Mouse (Mus musculus): ENCODE data around the gene Raver2. TPM values are rescaled to one million over a fixed set of nuclear protein-coding genes. Genes with fewer than 3 reads are reported as not detected.

Raver2 gene
- total RNA-seq, 1 experiment = 8.8 TPM

- no peak for TF ChIP-seq HCFC1 (IDR thresholded peaks at IDR 0.05; ENCODE audit: borderline replicate concordance, insufficient read depth, low read length)
- TF ChIP-seq CHD2 (IDR thresholded peaks at IDR 0.05; ENCODE audit: low read depth, low read length) = no peak
- TF ChIP-seq ZC3H11A (IDR thresholded peaks at IDR 0.05; ENCODE audit: borderline replicate concordance, low read depth, low read length) = no peak
- no peak for TF ChIP-seq ZNF384 (IDR thresholded peaks at IDR 0.05; ENCODE audit: low read depth, low read length)
- no peak for TF ChIP-seq MAFK (IDR thresholded peaks at IDR 0.05; ENCODE audit: insufficient read depth, low read depth, low read length)
- Histone ChIP-seq H3K9ac (ENCODE audit: insufficient read depth, low read depth, low read length, poor library complexity, severe bottlenecking) (no peak overlapping the region), H3K27ac (ENCODE audit: insufficient read depth, low read depth, low read length, poor library complexity, severe bottlenecking) (no peak overlapping the region), H3K4me3 (ENCODE audit: insufficient read depth in 1 of 2, low read depth in 1 of 2, low read length in 2 of 2, poor library complexity in 1 of 2, severe bottlenecking in 1 of 2) (no peak overlapping the region), H3K9me3 (ENCODE audit: control insufficient read depth, insufficient read depth, low read depth, low read length) (no peaks in the 10 kb centered on the region), H3K36me3 (ENCODE audit: control insufficient read depth, insufficient read depth, low read length, poor library complexity, severe bottlenecking) (0 out of 2 replicates have a peak, but pooled peaks cover 1% of the 10 kb centered on the region), H3K4me1 (ENCODE audit: control insufficient read depth in 2 of 2, insufficient read depth in 2 of 2, low read length in 2 of 2, poor library complexity in 1 of 2) (no peaks in the 10 kb centered on the region)
- DNase-seq (ENCODE audit: low read depth, low spot score) = no peak
- in situ Hi-C loops (cut with MboI; ENCODE audit: low sequenced_read_pairs in 2 of 2, unreplicated experiment in 2 of 2) = no loop called here
These were observed 118.6 kb downstream of the Raver2 start for GRCm38 (mm10) chr4:101187381-101187780.

- Histone ChIP-seq H3K4me1 (ENCODE audit: control insufficient read depth in 2 of 2, insufficient read depth in 2 of 2, low read length in 2 of 2, poor library complexity in 1 of 2) (no peaks in the 10 kb centered on the region), H3K9me3 (ENCODE audit: control insufficient read depth, insufficient read depth, low read depth, low read length) (no peaks in the 10 kb centered on the region), H3K36me3 (ENCODE audit: control insufficient read depth, insufficient read depth, low read length, poor library complexity, severe bottlenecking) (0 out of 2 replicates have a peak, but pooled peaks cover 1% of the 10 kb centered on the region), H3K9ac (ENCODE audit: insufficient read depth, low read depth, low read length, poor library complexity, severe bottlenecking) (no peak overlapping the region), H3K4me3 (ENCODE audit: insufficient read depth in 1 of 2, low read depth in 1 of 2, low read length in 2 of 2, poor library complexity in 1 of 2, severe bottlenecking in 1 of 2) (no peak overlapping the region), H3K27ac (ENCODE audit: insufficient read depth, low read depth, low read length, poor library complexity, severe bottlenecking) (no peak overlapping the region)
- no peak for DNase-seq (ENCODE audit: low read depth, low spot score)
- TF ChIP-seq ZNF384 (IDR thresholded peaks at IDR 0.05; ENCODE audit: low read depth, low read length) = no peak
- TF ChIP-seq MAFK (IDR thresholded peaks at IDR 0.05; ENCODE audit: insufficient read depth, low read depth, low read length) = no peak
- no peak for TF ChIP-seq CHD2 (IDR thresholded peaks at IDR 0.05; ENCODE audit: low read depth, low read length)
- in situ Hi-C loops (cut with MboI; ENCODE audit: low sequenced_read_pairs in 2 of 2, unreplicated experiment in 2 of 2) = no loop called here
These were observed 123.6 kb downstream of the Raver2 start for GRCm38 (mm10) chr4:101192241-101192976.

GRCm38 (mm10) chr4:101194170-101194569, 125.4 kb downstream of the Raver2 start:
- no peaks in the 10 kb centered on the region for H3K9me3 ChIP-seq (ENCODE audit: control insufficient read depth, insufficient read depth, low read depth, low read length)
- no peak overlapping the region for H3K9ac ChIP-seq (ENCODE audit: insufficient read depth, low read depth, low read length, poor library complexity, severe bottlenecking)
- no peak overlapping the region for H3K4me3 ChIP-seq (ENCODE audit: insufficient read depth in 1 of 2, low read depth in 1 of 2, low read length in 2 of 2, poor library complexity in 1 of 2, severe bottlenecking in 1 of 2)
- no peak overlapping the region for H3K27ac ChIP-seq (ENCODE audit: insufficient read depth, low read depth, low read length, poor library complexity, severe bottlenecking)
- H3K36me3 ChIP-seq (ENCODE audit: control insufficient read depth, insufficient read depth, low read length, poor library complexity, severe bottlenecking) = no peaks in the 10 kb centered on the region
- DNase-seq (ENCODE audit: low read depth, low spot score) = no peak
- H3K4me1 ChIP-seq (ENCODE audit: control insufficient read depth in 2 of 2, insufficient read depth in 2 of 2, low read length in 2 of 2, poor library complexity in 1 of 2) = no peaks in the 10 kb centered on the region
- TF ChIP-seq MAFK (IDR thresholded peaks at IDR 0.05; ENCODE audit: insufficient read depth, low read depth, low read length) = no peak
- no peak for TF ChIP-seq ZNF384 (IDR thresholded peaks at IDR 0.05; ENCODE audit: low read depth, low read length)
- no peak for TF ChIP-seq HCFC1 (IDR thresholded peaks at IDR 0.05; ENCODE audit: borderline replicate concordance, insufficient read depth, low read length)
- no peak for TF ChIP-seq ZC3H11A (IDR thresholded peaks at IDR 0.05; ENCODE audit: borderline replicate concordance, low read depth, low read length)
- TF ChIP-seq CHD2 (IDR thresholded peaks at IDR 0.05; ENCODE audit: low read depth, low read length) = no peak
- in situ Hi-C loops (cut with MboI; ENCODE audit: low sequenced_read_pairs in 2 of 2, unreplicated experiment in 2 of 2) = no loop called here

- Histone ChIP-seq H3K36me3 (ENCODE audit: control insufficient read depth, insufficient read depth, low read length, poor library complexity, severe bottlenecking) (no peaks in the 10 kb centered on the region), H3K9me3 (ENCODE audit: control insufficient read depth, insufficient read depth, low read depth, low read length) (no peaks in the 10 kb centered on the region), H3K4me3 (ENCODE audit: insufficient read depth in 1 of 2, low read depth in 1 of 2, low read length in 2 of 2, poor library complexity in 1 of 2, severe bottlenecking in 1 of 2) (no peak overlapping the region), H3K27ac (ENCODE audit: insufficient read depth, low read depth, low read length, poor library complexity, severe bottlenecking) (no peak overlapping the region), H3K4me1 (ENCODE audit: control insufficient read depth in 2 of 2, insufficient read depth in 2 of 2, low read length in 2 of 2, poor library complexity in 1 of 2) (no peaks in the 10 kb centered on the region), H3K9ac (ENCODE audit: insufficient read depth, low read depth, low read length, poor library complexity, severe bottlenecking) (no peak overlapping the region)
- in situ Hi-C loops (cut with MboI; ENCODE audit: low sequenced_read_pairs in 2 of 2, unreplicated experiment in 2 of 2) = no loop called here
- no peak for TF ChIP-seq HCFC1 (IDR thresholded peaks at IDR 0.05; ENCODE audit: borderline replicate concordance, insufficient read depth, low read length)
- no peak for TF ChIP-seq ZNF384 (IDR thresholded peaks at IDR 0.05; ENCODE audit: low read depth, low read length)
- TF ChIP-seq ZC3H11A (IDR thresholded peaks at IDR 0.05; ENCODE audit: borderline replicate concordance, low read depth, low read length) = no peak
- TF ChIP-seq MAFK (IDR thresholded peaks at IDR 0.05; ENCODE audit: insufficient read depth, low read depth, low read length) = no peak
- TF ChIP-seq CHD2 (IDR thresholded peaks at IDR 0.05; ENCODE audit: low read depth, low read length) = no peak
- no peak for DNase-seq (ENCODE audit: low read depth, low spot score)
These were observed 127.6 kb downstream of the Raver2 start for GRCm38 (mm10) chr4:101196407-101196806.
